Mouse (Mus musculus): ENCODE measurements around the gene B4galnt2. TPM values are rescaled to one million over a fixed set of nuclear protein-coding genes. Genes with fewer than 3 reads are reported as not detected.

Gene B4galnt2
- polyA plus RNA-seq, 1 experiment from 2014 or later = 44.3 TPM

DNA sequence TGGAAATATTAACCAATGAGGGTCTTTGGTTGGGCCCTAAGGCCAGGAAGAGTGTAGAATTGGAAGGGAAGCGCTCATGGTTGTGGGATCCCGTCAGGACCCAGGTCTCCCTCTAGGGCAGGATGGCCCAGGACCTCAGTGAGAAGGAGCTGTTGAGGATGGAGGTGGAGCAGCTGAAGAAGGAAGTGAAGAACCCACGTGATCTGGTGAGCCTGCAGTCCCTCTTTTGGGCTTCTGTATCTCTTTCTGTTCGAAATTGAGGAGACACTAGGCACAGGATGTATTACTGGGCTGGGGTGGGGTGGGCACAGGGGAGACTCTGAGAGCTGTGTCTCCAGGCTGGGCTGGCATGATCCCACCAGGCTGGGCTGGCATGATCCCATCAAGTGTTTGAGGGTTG lies 69.8 kb downstream of the B4galnt2 start:
- 74% methylated on average over 4 of the region's 4 CpGs for WGBS
- no peak overlapping the region for H3K4me3 ChIP-seq (ENCODE audit: low read length)
- H3K27me3 ChIP-seq (replicated peaks; ENCODE audit: control insufficient read depth, insufficient read depth, low read length) = no peaks in the 10 kb centered on the region
- ATAC-seq = no peak
- no peaks in the 10 kb centered on the region for H3K9me3 ChIP-seq (ENCODE audit: control insufficient read depth, low read length)
- H3K36me3 ChIP-seq (ENCODE audit: control insufficient read depth, insufficient read depth, low read length) = no peaks in the 10 kb centered on the region
- peaks cover 4% of the 10 kb centered on the region; the same call in 1 of the 2 replicates for H3K4me1 ChIP-seq (ENCODE audit: control insufficient read depth, insufficient read depth, low read length)
- H3K9ac ChIP-seq (ENCODE audit: low read depth, low read length) = no peak overlapping the region
- H3K27ac ChIP-seq (ENCODE audit: low read length) = no peak overlapping the region
- no peak overlapping the region for H3K4me2 ChIP-seq (ENCODE audit: low read depth, low read length)

DNA sequence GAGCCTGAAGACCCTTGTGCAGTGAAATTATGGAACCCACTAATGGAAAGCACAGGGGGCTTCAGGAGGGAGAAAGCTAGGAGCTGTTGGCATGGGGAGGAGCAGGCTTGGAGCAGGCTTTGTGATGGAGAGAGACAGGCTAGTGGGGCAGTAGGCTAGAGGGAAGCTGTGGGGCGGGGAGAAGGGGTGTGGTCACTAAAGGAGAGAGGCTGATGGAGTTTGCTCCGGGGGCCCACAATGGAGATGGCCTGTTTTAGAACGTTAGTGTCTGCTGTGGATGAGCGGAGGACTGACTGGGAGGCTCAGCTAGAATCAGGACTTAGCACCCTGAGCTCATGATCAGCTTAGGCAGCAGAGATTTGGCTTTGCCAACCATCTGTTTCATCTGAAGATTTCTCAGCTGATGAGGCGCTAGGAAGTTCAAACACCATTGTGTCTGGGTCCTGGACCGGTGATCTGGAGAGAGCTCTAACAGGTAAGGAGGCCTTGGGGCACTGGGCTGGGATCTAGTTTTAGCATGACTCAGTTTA lies 71.2 kb downstream of the B4galnt2 start:
- H3K9ac ChIP-seq (ENCODE audit: low read depth, low read length) = no peak overlapping the region
- 0 out of 2 replicates have a peak overlapping the region, but pooled peaks have one; percentile 10 for H3K27ac ChIP-seq (ENCODE audit: low read length)
- 49% methylated on average over 6 of the region's 6 CpGs for WGBS
- ATAC-seq = no peak
- no peak overlapping the region; the same call in 1 of the 2 replicates for H3K4me2 ChIP-seq (ENCODE audit: low read depth, low read length)
- no peak overlapping the region for H3K4me3 ChIP-seq (ENCODE audit: low read length)
- no peaks in the 10 kb centered on the region for H3K27me3 ChIP-seq (replicated peaks; ENCODE audit: control insufficient read depth, insufficient read depth, low read length)
- H3K36me3 ChIP-seq (ENCODE audit: control insufficient read depth, insufficient read depth, low read length) = no peaks in the 10 kb centered on the region
- no peaks in the 10 kb centered on the region for H3K9me3 ChIP-seq (ENCODE audit: control insufficient read depth, low read length)
- H3K4me1 ChIP-seq (ENCODE audit: control insufficient read depth, insufficient read depth, low read length) = peaks cover 4% of the 10 kb centered on the region; the same call in 1 of the 2 replicates

DNA sequence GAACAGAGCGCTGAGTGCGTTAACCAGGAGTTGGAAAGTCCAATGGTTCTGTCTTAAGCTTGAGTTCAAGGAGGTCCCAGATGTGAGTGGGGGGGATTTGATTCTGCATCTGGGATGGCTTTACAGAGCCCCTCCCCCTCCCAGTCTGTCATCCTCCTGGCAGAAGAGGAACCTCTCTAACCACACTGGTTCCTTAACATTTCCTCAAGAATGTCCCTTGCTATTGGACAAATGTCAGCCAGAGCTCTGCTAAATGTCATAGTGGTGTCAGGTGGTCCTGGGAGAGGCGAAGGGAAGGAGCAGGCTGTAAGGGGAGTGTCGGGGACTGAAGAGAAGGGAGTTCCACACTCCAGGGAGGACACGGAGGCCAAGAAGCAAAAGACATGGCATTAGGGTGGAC lies 71.7 kb downstream of the B4galnt2 start:
- H3K4me2 ChIP-seq (ENCODE audit: low read depth, low read length) = no peak overlapping the region
- H3K4me3 ChIP-seq (ENCODE audit: low read length) = no peak overlapping the region

DNA sequence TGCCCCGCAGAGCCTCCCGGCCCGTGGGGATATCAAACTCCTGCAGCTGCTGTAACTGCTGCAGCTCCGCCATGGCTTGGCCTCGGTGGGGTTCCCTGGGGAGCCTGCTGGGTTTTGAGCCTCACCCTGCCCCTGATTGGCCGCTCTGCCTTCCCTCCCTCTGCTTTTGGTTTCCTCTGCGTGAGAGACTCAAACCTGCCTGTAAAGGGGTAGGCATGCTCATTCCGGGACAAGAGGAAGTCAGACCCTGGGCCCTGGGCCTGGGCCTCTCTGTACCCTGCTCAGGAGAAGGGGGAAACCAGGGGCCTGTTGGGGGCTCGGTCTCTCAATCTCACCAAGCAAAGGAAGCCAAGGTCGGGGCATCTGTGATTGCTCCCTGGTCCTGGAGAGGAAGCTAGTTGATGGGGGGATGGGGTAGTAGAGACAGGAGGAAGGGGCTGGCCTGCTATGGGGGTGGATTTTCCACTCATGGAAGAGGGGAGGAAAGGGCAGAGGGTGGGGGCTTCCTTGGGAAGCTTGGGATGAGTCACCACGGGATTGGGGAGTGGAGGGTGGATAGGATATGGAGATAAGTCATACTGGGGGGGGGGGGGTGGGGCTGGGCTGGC lies 72.5 kb downstream of the B4galnt2 start, which contains the start of gene Abi3:
Abi3 (minus strand) TSS at position 403 of the 608 bp plus-strand sequence.
- Histone ChIP-seq H3K4me3 (ENCODE audit: low read length) (peak within 1 kb of the TSS; percentile 33), H3K27ac (ENCODE audit: low read length) (peak within 1 kb of the TSS; percentile 57), H3K9ac (ENCODE audit: low read depth, low read length) (peak within 1 kb of the TSS; percentile 38)

More for the DNA sequence above, 71.7 kb downstream of the B4galnt2 start:
- Histone ChIP-seq H3K27me3 (replicated peaks; ENCODE audit: control insufficient read depth, insufficient read depth, low read length) (no peaks in the 10 kb centered on the region), H3K9ac (ENCODE audit: low read depth, low read length) (no peak overlapping the region), H3K9me3 (ENCODE audit: control insufficient read depth, low read length) (no peaks in the 10 kb centered on the region), H3K36me3 (ENCODE audit: control insufficient read depth, insufficient read depth, low read length) (no peaks in the 10 kb centered on the region), H3K4me1 (ENCODE audit: control insufficient read depth, insufficient read depth, low read length) (peaks cover 4% of the 10 kb centered on the region; the same call in 1 of the 2 replicates), H3K27ac (ENCODE audit: low read length) (peak overlapping the region; percentile 43; the same call in 1 of the 2 replicates)
- 58% methylated on average over 5 of the region's 5 CpGs for WGBS
- no peak for ATAC-seq

DNA sequence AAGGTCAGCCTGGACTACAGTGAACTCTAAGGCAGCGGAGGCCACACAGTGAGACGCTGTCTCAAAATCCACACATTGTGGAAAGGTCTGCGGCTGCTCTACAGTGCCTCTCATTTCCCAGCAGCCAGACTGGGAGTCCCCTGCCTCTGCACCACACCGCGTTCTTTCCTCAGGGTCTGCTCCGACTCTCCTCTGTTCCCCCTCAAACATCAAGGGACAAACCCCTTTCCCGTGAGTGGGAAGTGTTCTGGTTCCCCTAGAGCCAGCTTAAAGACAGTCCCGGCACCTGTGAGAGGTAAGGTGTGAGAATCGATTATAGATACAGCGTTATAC lies 73.2 kb downstream of the B4galnt2 start:
- no peak for ATAC-seq
- H3K4me1 ChIP-seq (ENCODE audit: control insufficient read depth, insufficient read depth, low read length) = peaks cover 16% of the 10 kb centered on the region
- peak overlapping the region; percentile 33 for H3K4me3 ChIP-seq (ENCODE audit: low read length)
- no peaks in the 10 kb centered on the region for H3K9me3 ChIP-seq (ENCODE audit: control insufficient read depth, low read length)
- peak overlapping the region; percentile 38 for H3K9ac ChIP-seq (ENCODE audit: low read depth, low read length)
- H3K27me3 ChIP-seq (replicated peaks; ENCODE audit: control insufficient read depth, insufficient read depth, low read length) = no peaks in the 10 kb centered on the region; the same call in 1 of the 2 replicates
- no peaks in the 10 kb centered on the region for H3K36me3 ChIP-seq (ENCODE audit: control insufficient read depth, insufficient read depth, low read length)
- H3K27ac ChIP-seq (ENCODE audit: low read length) = peak overlapping the region; percentile 57; the same call in 1 of the 2 replicates
- WGBS = 64% methylated on average over 10 of the region's 10 CpGs
- H3K4me2 ChIP-seq (ENCODE audit: low read depth, low read length) = peak overlapping the region; percentile 17; the same call in 1 of the 2 replicates

More for the DNA sequence above, 72.5 kb downstream of the B4galnt2 start, which contains the start of gene Abi3:
- Histone ChIP-seq H3K9me3 (ENCODE audit: control insufficient read depth, low read length) (no peaks in the 10 kb centered on the region), H3K27me3 (replicated peaks; ENCODE audit: control insufficient read depth, insufficient read depth, low read length) (no peaks in the 10 kb centered on the region), H3K4me2 (ENCODE audit: low read depth, low read length) (peak within 1 kb of the TSS; percentile 17), H3K36me3 (ENCODE audit: control insufficient read depth, insufficient read depth, low read length) (no peaks in the 10 kb centered on the region), H3K4me1 (ENCODE audit: control insufficient read depth, insufficient read depth, low read length) (peaks cover 9% of the 10 kb centered on the region)
- WGBS = 19% methylated on average over 11 of the region's 11 CpGs
- peak; percentile 62 for ATAC-seq

DNA sequence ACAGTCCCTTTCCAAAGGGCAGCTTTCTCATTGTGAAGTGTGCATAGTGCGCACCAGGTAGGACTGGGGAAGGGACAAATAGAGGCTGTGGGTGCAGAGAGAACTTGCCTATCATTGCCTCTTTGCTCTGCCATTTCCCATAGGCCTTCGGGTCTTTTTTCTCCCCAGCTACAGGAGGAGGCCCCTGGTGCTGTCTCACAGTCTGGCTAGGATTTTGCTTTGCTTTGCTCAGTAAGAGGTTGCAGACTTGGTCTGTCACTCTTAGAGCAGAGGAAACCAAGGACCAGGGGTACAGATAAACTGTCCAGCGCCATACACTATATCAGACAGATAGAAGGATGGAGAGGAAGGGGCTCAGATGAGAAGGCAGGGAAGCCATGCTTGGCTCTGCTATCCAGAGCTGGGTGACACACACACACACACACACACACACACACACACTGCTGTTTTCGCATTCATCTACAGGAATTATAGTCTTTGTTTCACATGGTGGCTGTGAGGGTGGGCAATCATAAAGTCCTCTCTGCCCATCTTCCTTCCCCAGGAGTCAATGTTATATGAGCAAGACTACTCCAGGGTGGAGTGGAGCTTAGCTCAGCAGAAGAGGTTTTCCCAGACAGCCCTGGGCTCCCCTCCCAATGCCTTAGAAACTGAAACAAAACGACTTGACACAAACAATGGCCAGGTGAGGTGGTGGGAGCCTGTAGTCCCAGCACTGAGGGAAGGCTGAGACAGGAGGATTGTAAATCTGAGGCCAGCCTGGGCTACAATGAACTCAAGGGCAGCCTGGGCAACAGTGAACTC lies 73.8 kb downstream of the B4galnt2 start:
- H3K27ac ChIP-seq (ENCODE audit: low read length) = no peak overlapping the region

DNA sequence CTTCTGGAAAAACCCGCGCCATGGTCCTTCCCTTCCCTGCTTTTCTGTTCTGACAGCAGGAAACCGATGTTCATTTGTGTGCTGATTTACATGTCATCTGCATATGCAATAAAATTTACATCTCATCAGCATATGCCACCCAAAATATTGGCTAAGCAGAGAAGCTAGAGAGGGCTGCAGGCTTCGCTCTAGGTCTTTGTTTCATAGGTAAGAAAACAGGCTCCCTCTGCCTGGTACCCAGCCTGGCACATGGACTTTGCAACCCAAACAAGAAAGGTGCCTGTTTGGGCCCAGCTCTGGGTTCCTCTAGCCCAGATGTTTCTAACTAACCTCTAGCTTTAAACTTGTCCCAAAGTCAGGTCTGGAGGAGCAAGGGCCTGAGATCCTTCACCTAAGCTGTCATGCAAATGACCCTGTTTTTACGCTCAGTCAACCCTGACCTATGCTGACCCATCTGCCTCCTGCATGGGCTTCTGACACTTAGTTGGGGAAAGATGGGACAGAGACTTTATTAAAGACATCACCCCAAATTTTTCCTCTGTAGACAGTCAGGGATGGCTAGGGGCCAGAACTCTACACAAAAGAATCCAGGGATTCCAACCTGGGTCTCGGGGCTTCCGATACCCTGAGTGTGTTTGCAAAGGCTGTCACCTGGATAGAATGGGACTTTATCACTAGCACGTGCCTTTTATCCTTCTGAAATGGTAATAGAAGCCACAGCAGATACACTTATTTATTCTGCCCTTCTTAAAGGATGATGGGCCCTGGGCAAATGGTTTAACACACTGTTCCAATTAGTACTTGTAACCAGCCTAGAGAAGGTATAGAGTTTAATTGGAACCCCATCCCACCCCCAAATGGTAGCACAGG lies 75.5 kb downstream of the B4galnt2 start:
- Histone ChIP-seq H3K27ac (ENCODE audit: low read length) (no peak overlapping the region), H3K4me3 (ENCODE audit: low read length) (no peak overlapping the region), H3K4me1 (ENCODE audit: control insufficient read depth, insufficient read depth, low read length) (peaks cover 35% of the 10 kb centered on the region), H3K9ac (ENCODE audit: low read depth, low read length) (no peak overlapping the region), H3K36me3 (ENCODE audit: control insufficient read depth, insufficient read depth, low read length) (no peaks in the 10 kb centered on the region), H3K4me2 (ENCODE audit: low read depth, low read length) (no peak overlapping the region), H3K9me3 (ENCODE audit: control insufficient read depth, low read length) (no peaks in the 10 kb centered on the region), H3K27me3 (replicated peaks; ENCODE audit: control insufficient read depth, insufficient read depth, low read length) (peaks cover 6% of the 10 kb centered on the region)
- no peak for ATAC-seq
- WGBS = 75% methylated on average over 8 of the region's 8 CpGs

More for the DNA sequence above, 73.8 kb downstream of the B4galnt2 start:
- 77% methylated on average over 5 of the region's 5 CpGs for WGBS
- H3K9ac ChIP-seq (ENCODE audit: low read depth, low read length) = 0 out of 2 replicates have a peak overlapping the region, but pooled peaks have one; percentile 6
- no peaks in the 10 kb centered on the region; the same call in 1 of the 2 replicates for H3K27me3 ChIP-seq (replicated peaks; ENCODE audit: control insufficient read depth, insufficient read depth, low read length)
- H3K9me3 ChIP-seq (ENCODE audit: control insufficient read depth, low read length) = no peaks in the 10 kb centered on the region
- H3K4me2 ChIP-seq (ENCODE audit: low read depth, low read length) = 0 out of 2 replicates have a peak overlapping the region, but pooled peaks have one; percentile 21
- H3K4me3 ChIP-seq (ENCODE audit: low read length) = peak overlapping the region; percentile 33
- H3K36me3 ChIP-seq (ENCODE audit: control insufficient read depth, insufficient read depth, low read length) = no peaks in the 10 kb centered on the region
- H3K4me1 ChIP-seq (ENCODE audit: control insufficient read depth, insufficient read depth, low read length) = peaks cover 21% of the 10 kb centered on the region
- no peak for ATAC-seq

DNA sequence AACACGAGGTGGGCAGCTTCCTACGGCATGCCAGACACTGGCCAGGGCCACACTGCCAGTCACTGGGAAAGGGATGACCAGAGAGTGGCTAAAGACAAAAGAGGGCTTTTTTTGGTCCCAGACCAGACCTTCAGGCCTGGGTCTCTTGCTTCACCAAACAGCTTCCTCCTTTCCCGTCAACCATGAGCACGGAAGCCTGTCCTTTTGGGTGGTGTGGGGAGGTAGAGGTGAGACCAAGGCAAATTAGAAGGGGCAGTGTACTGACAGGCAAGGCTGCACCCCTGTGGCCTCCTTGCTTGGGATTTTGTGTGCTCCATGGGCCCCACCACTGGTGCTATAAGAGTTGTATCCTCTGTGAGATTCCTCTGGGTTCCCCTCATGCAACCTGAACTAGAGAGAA lies 76.1 kb downstream of the B4galnt2 start:
- H3K27ac ChIP-seq (ENCODE audit: low read length) = no peak overlapping the region
- WGBS = 78% methylated on average over 4 of the region's 4 CpGs
- no peak overlapping the region for H3K4me2 ChIP-seq (ENCODE audit: low read depth, low read length)
- H3K9me3 ChIP-seq (ENCODE audit: control insufficient read depth, low read length) = no peaks in the 10 kb centered on the region
- peaks cover 41% of the 10 kb centered on the region for H3K4me1 ChIP-seq (ENCODE audit: control insufficient read depth, insufficient read depth, low read length)
- no peak overlapping the region for H3K4me3 ChIP-seq (ENCODE audit: low read length)
- no peak for ATAC-seq
- H3K36me3 ChIP-seq (ENCODE audit: control insufficient read depth, insufficient read depth, low read length) = no peaks in the 10 kb centered on the region
- H3K27me3 ChIP-seq (replicated peaks; ENCODE audit: control insufficient read depth, insufficient read depth, low read length) = peaks cover 11% of the 10 kb centered on the region
- H3K9ac ChIP-seq (ENCODE audit: low read depth, low read length) = no peak overlapping the region

Data from intestine, embryonic 16.5 days (tissue).